Mouse (Mus musculus) frontal cortex, adult (tissue): ENCODE results near the gene Tnxb.
"Not testable (repeated sequence)": the region's sequence is repeated elsewhere in the genome, so short reads cannot be mapped to it uniquely, and the experiment has no call there.

Source experiments
- ATAC-seq: cut with Nextera tagmentation; 2 replicates; pipeline ENCODE4 v1.9.2; 2017; ENCODE audit warnings: mild to moderate bottlenecking, moderate library complexity, mixed read lengths; ENCODE audit not compliant: low TSS enrichment

The Tnxb gene

DNA sequence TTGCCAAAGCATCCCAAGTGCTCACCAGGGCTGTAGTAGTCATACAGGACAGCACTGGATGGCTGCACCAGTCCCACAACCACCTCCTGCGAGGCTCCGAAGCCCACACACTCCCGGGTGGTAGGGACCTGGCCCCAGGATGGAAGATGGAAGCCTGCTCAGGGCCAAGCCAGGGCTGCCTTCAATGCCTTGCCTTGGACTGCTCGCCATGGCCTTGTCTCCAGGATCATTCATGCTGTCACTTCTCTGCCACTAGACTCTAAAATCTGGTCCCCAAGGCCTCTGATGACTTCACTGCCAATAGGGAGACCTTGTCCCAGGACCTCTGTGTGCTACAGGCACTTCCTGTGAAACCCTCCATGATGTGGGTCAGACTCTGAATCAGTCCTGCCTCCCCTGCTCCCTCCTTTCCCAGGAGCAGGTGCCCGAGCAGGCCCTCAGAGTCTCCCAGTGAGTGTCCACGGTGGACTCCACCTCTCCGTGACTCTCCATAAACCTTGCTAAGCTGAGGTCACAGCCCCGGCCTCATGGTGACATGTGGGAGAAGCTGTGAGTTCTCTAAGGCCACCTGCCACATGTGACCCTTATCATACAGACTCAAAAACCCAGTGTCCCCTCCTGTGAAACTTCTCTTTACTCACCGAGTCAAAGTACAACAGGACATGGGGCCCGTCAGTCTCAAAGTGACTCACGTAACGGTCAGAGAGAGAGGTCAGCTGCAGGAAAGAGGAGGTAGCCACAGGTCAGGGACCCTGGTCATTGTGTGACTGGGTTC is 59.6 kb downstream of the Tnxb start:
- not testable (repeated sequence) for ATAC-seq

DNA sequence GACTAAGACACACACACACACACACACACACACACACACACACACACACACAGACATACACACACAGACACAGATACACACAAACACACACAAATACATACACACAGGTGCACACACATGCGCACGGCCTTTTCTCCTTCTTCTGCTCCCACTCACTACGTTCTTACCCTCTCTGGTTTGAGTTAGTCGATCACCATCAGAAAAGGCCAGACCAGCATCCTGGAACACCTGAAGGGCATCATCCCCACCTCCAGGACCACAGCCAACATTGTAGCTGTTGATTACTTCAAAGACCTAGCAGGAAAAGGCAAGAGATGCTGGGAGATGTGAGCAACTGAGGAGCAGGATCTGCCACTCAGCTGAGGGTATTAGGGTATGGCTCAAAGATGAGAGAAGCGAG is 67.1 kb downstream of the Tnxb start:
- not testable (repeated sequence) for ATAC-seq

DNA sequence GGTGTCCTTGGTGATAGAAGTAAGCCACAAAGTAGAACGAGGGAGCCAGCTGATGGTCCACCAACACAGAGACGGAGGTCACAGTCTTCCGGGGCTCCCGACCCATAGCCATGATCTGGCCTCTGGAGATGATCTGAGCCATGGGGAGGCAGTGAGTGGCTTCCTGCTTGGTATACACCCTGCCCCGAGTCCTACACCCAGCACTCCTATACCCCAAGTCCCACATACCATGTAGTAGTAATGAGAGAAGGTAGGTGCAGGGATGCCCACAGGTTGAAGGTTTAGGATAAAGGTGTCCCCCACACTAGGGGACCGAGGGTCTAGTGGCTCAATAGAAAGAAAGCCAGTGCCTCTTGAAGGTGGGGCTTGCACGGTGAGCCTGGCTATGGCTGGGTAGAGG is 69.4 kb downstream of the Tnxb start:
- not testable (repeated sequence) for ATAC-seq

DNA sequence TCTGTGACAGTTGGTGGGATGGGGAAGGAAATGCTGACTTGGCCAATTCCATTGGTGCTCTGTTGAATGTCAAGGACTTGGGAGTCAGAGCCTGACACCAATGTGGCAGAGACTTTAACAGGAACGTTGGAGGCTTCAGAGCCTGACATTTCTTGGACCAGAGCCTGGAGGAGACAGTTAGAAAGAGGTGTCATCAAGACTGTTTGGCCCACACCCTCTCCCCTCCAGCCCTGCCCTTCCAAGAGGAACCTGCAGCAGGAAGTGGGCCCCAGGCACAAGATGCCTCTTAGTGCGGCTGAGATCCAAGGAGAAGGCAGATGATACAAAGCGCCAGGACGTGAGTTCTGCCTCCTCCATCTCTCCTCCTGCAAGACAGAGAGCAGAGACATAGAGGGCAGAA is 69.9 kb downstream of the Tnxb start:
- ATAC-seq, result no peak

DNA sequence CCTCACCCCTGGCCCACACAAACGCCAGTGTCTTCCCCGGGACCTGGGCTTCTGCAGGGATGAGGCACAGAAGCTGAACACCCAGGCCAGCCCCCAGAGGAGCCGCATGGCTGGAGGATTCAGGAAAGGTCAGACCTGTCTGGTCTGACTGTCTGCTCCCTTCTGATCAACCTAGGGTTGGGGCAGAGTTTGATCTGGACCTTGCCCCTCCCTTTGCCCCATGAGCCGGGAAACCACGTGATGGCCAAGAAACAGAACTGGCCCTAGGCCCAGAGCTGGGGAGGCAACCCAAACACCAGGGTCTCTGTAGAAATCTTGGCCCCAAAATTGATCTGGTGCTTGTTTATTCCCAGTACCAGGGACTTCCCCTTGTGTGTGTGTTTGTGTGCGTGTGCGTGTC is 73.4 kb downstream of the Tnxb start, which contains the start of gene C4b:
C4b (minus strand) TSS at position 164 of the 400 bp plus-strand sequence.
- ATAC-seq, result no peak

DNA sequence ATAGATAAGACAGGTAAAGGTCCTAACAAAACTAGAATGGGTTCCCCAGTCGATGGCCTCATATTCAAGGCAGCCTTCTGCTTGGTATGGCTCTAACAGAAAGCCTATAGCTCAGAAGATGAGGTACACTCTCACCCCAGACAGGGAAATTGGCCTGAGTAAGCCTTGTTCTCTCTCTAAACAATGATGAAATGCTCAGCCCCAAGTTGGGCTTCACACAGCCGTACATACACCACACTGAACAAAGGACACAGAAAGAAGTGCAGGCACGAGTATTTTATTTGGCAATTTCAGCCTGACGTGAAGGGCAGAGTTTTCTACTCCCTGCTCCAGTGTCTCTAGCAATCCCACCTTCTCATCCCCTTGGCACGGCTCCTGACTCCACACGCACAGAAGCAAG is 73.9 kb downstream of the Tnxb start:
- ATAC-seq, result no peak

DNA sequence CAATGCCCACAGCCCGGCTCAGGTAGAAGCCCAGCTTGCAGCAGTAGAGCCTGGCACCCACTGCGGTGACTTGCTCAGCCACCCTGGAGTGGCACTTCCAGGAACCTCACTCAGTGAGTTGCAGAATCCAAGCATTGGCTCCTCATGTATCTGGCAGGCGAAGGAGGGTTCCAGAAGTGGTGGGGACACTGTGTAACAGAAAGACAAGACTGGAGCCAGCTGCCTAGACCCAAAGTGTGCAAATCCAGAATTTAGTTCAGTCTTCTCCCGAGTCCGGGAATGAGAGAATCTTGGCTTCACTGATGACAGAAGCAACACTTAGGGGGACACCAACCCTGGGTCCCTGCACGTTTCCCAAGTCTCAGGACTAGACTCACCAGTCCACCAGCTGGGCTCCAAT is 74.3 kb downstream of the Tnxb start:
- ATAC-seq, result not testable (repeated sequence)

DNA sequence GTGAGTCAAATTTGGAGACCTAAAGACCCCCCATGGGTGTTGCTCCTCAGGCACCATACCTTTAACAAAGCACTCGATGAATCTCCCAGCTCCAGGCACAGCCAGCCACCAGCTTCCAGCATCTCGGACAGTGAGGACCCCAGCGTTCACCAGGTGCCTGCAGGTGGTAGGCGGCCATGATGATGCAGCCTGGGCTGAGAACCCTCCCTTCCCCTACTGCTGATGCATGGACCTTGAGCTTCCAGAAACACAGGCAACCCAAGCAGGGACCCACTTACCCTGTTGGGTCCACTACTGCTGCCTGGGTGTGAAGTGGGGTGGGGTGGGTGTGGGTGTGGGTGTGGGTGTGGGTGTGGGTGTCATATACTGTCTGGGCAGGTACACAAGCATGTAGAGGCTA is 74.8 kb downstream of the Tnxb start:
- ATAC-seq, result not testable (repeated sequence)

DNA sequence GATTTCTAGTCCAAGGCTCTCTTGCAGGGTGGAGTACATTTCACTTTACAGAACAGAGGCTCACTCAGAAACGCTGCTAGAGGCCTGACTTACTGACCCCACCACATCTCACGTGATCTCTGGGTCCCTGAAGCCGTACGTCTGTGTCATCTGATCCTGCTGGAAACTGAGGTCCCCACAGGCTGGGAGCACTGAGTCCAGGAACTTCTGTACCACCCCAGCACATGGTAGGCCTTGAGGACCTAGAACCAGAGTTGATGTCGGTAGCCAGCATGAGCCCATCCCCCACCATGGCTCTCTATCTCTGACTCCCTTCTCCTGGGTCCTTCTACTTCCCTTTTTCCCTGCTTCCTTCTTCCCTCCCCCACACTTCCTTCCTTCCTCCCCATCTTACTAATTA is 76.2 kb downstream of the Tnxb start:
- no peak for ATAC-seq

DNA sequence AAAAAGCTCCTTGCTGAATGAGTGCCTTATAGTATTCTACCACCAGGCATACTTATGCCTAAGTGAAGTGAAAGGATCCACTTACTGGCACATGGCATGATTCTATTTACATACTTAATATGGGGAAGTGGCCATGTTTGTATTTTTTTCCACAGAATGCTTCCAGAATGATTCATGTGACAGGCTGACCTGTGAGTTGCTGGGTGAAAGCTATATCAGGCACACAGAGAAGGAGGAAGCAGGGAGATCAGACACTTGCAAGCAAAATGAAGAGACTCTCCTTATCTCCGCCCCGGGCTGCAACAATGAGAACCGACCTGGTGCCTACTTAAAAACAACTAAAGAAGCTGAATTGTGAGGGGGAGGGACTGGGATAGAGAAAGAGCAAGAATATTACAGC is 91.1 kb downstream of the Tnxb start:
- ATAC-seq, result no peak
